Mouse (Mus musculus) midbrain, embryonic 16.5 days (tissue): Measurements from ENCODE around the gene Ckb. TPM values are rescaled to one million over a fixed set of nuclear protein-coding genes. Genes with fewer than 3 reads are reported as not detected.
"Not testable (repeated sequence)": the region's sequence is repeated elsewhere in the genome, so short reads cannot be mapped to it uniquely, and the experiment has no call there.

Experiments
- ATAC-seq: fragments of 200-750 bp; cut with Nextera tagmentation; 2 replicates; pipeline ENCODE4 v1.8.0; 2017; ENCODE audit warnings: moderate TSS enrichment
- H3K27ac ChIP-seq: fragments of 300-500 bp; sonication (generic); 2 replicates; pipeline ENCODE4 v1.5.1; 2014; ENCODE audit warnings: mild to moderate bottlenecking, low read length, mixed read lengths
- H3K27me3 ChIP-seq: fragments of 300-500 bp; sonication (generic); 2 replicates; pipeline ENCODE4 v1.6.1; 2014; ENCODE audit warnings: low read depth, low read length, mixed read lengths; ENCODE audit not compliant: control insufficient read depth, insufficient read depth
- H3K36me3 ChIP-seq: fragments of 300-500 bp; sonication (generic); 2 replicates; pipeline ENCODE4 v1.6.1; 2014; ENCODE audit warnings: mild to moderate bottlenecking, low read length, moderate library complexity, mixed read lengths; ENCODE audit not compliant: control insufficient read depth, insufficient read depth
- H3K4me1 ChIP-seq: fragments of 300-500 bp; sonication (generic); 2 replicates; pipeline ENCODE4 v1.6.1; 2014; ENCODE audit warnings: mild to moderate bottlenecking, low read length, mixed read lengths; ENCODE audit not compliant: control insufficient read depth, insufficient read depth
- H3K4me2 ChIP-seq: fragments of 300-500 bp; sonication (generic); 2 replicates; pipeline ENCODE4 v1.6.1; 2014; ENCODE audit warnings: mild to moderate bottlenecking, low read length, mixed read lengths
- H3K4me3 ChIP-seq: fragments of 300-500 bp; sonication (generic); 2 replicates; pipeline ENCODE4 v1.5.1; 2014; ENCODE audit warnings: low read depth, mild to moderate bottlenecking, low read length, moderate library complexity, mixed read lengths
- H3K9ac ChIP-seq: fragments of 300-500 bp; sonication (generic); 2 replicates; pipeline ENCODE4 v1.6.1; 2014; ENCODE audit warnings: low read depth, low read length, mixed read lengths
- H3K9me3 ChIP-seq: fragments of 300-500 bp; sonication (generic); replicated peaks from 2 replicates; pipeline ENCODE4 v1.6.1; 2014; ENCODE audit warnings: mild to moderate bottlenecking, low read length, mixed read lengths; ENCODE audit not compliant: control insufficient read depth, poor library complexity, severe bottlenecking
- WGBS: fragments of 180-500 bp; shearing (Covaris S2); extraction: QIAGEN DNeasy Blood & Tissue Kit; methylation state at CpG from one replicate; pipeline ENCODE4 v1.1.7; 2014; 5-methylcytosine and 5-hydroxymethylcytosine counted together
- polyA plus RNA-seq: library from polyadenylated mRNA; unstranded; fragments of >200 nt; fragmentation: Nextera tagmentation; extraction: Ambion mirVana; gene quantifications from 2 replicates; pipeline ENCODE4 v1.2.1, GENCODE M21; 2015

The Ckb gene
- polyA plus RNA-seq, 1 experiment from 2014 or later, result 1,482 TPM

DNA sequence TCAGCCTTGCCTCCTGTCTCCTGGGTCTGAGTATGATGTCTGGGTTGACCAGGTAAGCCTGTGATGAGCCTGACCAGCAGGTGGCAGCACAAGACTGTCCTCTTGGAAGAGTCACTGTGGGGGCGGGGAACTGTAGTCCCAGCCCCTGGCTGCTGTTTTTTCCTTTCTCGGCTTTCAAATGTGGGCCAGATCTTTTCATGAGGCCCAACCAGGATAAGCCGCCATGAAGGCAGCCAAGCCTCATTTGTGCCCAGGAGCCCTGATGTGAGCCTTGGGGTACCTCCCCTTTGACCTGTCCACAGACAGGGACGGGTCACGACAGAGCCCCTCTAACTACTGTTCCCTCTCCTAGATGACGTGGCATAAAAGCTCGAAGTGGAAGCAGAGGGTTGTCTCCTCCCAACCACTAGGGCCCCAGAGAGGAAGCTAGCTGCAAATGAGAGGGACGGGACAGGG lies 3.7 kb downstream of the Ckb start:
- ATAC-seq, result peak; percentile 33; the same call in 1 of the 2 replicates
- Histone ChIP-seq H3K4me1 (peaks cover 29% of the 10 kb centered on the region), H3K36me3 (no peaks in the 10 kb centered on the region), H3K27me3 (no peaks in the 10 kb centered on the region), H3K9ac (peak overlapping the region; percentile 48), H3K4me2 (peak overlapping the region; percentile 83), H3K4me3 (peak overlapping the region; percentile 95; the same call in 1 of the 2 replicates), H3K27ac (peak overlapping the region; percentile 81), H3K9me3 (no peaks in the 10 kb centered on the region)
- WGBS, result 2% methylated on average over 8 of the region's 8 CpGs

DNA sequence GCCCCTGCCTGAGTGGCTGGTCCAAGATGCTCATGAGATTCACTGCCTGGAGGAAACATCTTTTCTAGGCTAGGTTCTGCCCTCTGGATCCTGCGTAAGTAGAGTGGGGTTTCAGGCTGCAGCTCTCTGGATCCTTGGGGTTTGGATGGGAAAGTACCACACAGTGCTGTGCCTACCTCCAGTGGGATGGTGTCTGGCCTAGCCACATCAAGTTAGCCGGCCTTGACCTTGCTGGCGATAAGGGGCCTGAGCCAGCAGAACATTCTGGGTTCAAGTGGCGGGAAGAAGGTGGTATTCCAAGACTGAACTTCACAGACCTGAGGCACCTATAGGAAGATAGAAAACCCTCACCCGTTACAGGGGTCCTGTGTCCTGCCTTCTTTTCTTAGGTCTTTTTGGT lies 4.7 kb downstream of the Ckb start:
- Histone ChIP-seq H3K4me3 (no peak overlapping the region), H3K27ac (no peak overlapping the region; the same call in 1 of the 2 replicates), H3K27me3 (no peaks in the 10 kb centered on the region), H3K4me1 (peaks cover 22% of the 10 kb centered on the region), H3K4me2 (no peak overlapping the region), H3K9ac (no peak overlapping the region), H3K9me3 (no peaks in the 10 kb centered on the region), H3K36me3 (no peaks in the 10 kb centered on the region)
- no peak for ATAC-seq
- 94% methylated on average over 5 of the region's 5 CpGs for WGBS

DNA sequence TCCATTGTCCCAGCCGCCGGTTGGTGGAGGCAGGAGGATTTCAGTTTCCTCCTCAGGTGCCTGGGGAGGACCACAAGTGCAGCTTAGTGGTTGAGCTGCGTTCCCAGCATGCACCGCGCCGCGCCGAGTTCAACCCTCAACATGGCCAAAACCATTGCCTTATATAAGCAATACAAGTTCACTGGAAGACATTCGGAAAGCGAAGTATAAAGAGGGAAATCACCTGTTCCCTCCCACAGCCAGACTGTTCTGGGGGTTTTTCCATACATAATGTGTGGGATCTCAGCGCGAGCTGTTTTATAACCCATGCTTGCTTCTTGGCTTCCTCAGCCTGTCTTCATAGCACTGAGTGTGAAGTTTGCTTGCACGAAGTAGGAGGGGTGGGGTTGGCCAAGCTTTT lies 5.8 kb downstream of the Ckb start:
- ATAC-seq, result no peak
- H3K36me3 ChIP-seq, result no peaks in the 10 kb centered on the region
- H3K27me3 ChIP-seq, result no peaks in the 10 kb centered on the region
- H3K4me2 ChIP-seq, result no peak overlapping the region
- no peak overlapping the region for H3K4me3 ChIP-seq
- 83% methylated on average over 13 of the region's 13 CpGs for WGBS
- no peaks in the 10 kb centered on the region for H3K9me3 ChIP-seq
- no peak overlapping the region for H3K27ac ChIP-seq
- H3K4me1 ChIP-seq, result peaks cover 22% of the 10 kb centered on the region
- H3K9ac ChIP-seq, result no peak overlapping the region

DNA sequence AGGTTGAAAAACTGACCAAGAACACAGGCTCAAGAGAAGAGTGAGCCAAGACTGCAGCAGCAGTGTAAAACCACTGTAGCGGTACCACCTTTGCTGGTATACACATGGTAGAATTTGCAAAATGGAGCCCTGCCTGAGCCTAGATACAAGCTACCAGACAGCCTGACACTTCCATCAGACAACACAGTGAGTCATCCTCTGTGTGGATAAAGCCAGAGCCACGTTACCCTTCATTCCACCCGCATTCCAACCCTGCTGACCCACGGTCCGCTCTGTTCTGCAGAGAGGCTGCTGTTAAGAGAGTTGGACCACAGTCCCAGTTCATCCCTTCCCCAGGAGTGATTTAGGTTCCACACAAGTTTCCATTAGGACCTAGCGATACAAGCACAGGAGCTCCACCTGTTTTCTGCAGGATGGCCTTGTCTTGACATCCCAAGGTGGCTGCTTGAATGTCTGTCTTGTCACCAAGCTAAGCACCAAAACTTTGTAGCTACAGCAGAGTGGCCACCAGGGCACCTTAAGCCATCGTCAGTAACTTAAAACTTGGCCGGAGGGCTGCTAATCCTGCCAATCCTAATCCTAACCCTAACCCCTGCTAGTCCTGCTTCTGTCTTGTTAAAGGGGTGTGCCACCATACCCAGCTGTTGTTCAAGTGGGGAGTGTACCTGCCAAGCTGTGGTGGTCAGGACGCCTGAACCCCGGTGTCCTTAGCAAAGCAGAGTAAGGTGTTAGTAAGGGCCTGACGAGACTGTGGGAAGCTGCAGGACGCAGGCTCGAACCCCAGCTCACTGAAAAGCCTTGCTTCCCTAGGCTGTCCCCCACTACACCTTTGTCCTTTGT lies 6.9 kb downstream of the Ckb start:
- no peak for ATAC-seq

DNA sequence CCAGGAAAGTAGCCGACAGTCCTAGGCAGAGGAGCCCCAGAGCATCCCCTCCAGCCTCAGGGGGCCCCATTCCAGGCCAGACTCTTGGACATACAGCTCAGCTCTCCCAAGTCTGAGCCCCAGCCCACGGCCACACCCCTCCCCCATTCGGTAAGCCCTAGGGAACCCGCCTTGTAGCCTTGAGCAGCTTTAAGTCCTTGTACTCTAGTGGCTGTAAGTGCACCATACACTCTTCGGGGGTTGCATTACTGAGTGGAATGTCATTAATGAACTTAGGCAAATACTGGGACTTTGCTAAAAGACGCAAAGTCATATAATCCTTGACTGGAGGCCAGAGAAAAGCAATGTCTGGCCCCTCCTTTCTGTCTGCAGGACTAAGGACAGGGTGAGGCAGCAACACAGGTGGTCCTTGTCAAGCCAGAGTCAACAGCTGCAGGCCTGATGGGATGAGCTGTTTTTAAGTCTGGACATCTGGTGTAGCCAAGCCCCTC lies 7.9 kb downstream of the Ckb start:
- Histone ChIP-seq H3K4me1 (peaks cover 8% of the 10 kb centered on the region), H3K9me3 (no peaks in the 10 kb centered on the region), H3K36me3 (no peaks in the 10 kb centered on the region), H3K27ac (no peak overlapping the region), H3K27me3 (no peaks in the 10 kb centered on the region), H3K9ac (0 out of 2 replicates have a peak overlapping the region, but pooled peaks have one; percentile 22), H3K4me2 (no peak overlapping the region), H3K4me3 (no peak overlapping the region)
- WGBS, result 40% methylated on average over 6 of the region's 6 CpGs
- no peak for ATAC-seq

More for the DNA sequence above, 6.9 kb downstream of the Ckb start:
- H3K27ac ChIP-seq, result no peak overlapping the region
- 82% methylated on average over 13 of the region's 13 CpGs for WGBS
- no peaks in the 10 kb centered on the region for H3K27me3 ChIP-seq
- peaks cover 18% of the 10 kb centered on the region for H3K4me1 ChIP-seq
- no peaks in the 10 kb centered on the region for H3K36me3 ChIP-seq
- no peak overlapping the region for H3K4me2 ChIP-seq
- H3K4me3 ChIP-seq, result no peak overlapping the region
- H3K9me3 ChIP-seq, result no peaks in the 10 kb centered on the region
- H3K9ac ChIP-seq, result no peak overlapping the region

DNA sequence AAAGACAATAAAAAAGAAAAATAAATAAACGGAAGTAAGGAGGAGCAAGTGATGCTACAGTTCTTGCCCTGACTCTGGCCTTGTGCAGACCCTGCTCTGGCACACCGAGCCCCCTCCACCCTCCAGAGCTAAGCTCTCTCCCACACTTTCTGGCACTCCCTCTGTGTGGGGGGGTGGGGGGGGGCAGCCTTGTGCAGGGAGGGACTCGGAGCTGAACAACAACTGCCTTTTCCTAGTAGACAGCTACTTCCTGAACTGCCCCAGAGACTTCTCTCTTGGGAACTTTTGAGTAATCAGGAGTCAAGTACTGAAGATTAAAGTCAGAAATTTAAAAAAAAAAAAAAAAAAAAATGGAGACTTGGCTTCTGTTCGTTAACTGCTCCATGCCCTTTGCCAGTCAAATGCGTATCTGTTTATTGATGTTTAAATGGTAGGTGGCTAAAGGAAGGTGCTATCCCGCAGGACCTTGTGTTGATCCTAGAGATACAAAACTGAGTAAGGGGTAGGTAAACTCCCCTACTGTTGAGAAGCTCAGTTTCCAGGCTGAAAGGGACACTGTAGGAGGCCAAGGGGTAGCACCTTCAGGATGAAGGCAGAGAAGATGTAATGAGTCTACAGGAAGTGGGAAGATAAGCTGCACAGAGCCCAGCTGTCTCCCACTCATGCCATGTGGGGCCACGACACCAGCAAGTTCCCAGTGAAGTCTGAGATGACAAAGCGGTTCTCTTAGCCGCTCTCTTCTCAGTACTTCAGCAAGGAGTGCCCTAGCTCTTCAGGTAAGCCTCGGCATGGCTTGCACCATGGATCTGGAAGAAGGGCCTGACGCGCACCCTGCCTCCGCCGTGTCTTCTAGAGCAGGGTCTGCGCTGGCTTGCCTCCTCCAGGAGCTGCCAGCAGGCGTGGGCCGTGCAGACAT lies 8.7 kb downstream of the Ckb start:
- 0 out of 2 replicates have a peak overlapping the region, but pooled peaks have one; percentile 22 for H3K9ac ChIP-seq
- ATAC-seq, result no peak

DNA sequence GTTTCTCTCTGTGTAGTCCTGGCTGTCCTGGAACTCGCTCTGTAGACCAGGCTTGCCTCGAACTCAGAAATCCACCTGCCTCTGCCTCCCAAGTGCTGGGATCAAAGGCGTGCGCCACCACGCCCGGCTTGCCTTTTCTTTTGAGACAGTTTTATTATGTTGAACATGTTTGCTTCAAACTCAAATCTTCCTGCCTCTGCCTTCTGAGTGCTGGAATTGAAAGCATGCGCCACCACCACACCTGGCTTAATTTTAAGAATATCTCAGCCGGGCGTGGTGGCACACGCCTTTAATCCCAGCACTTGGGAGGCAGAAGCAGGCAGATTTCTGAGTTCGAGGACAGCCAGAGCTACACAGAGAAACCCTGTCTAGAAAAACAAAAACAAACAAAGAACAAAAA lies 10.6 kb downstream of the Ckb start:
- not testable (repeated sequence) for H3K4me1 ChIP-seq, H3K27me3 ChIP-seq, H3K36me3 ChIP-seq, H3K4me2 ChIP-seq, H3K27ac ChIP-seq, H3K9ac ChIP-seq, ATAC-seq, H3K4me3 ChIP-seq, H3K9me3 ChIP-seq
- WGBS, result 94% methylated on average over 11 of the region's 11 CpGs

More for the DNA sequence above, 8.7 kb downstream of the Ckb start:
- H3K9me3 ChIP-seq, result no peaks in the 10 kb centered on the region
- H3K4me3 ChIP-seq, result no peak overlapping the region
- H3K27me3 ChIP-seq, result no peaks in the 10 kb centered on the region
- H3K36me3 ChIP-seq, result 0 out of 2 replicates have a peak, but pooled peaks cover 2% of the 10 kb centered on the region
- peaks cover under 1% of the 10 kb centered on the region for H3K4me1 ChIP-seq
- H3K27ac ChIP-seq, result no peak overlapping the region
- no peak overlapping the region for H3K4me2 ChIP-seq
- 75% methylated on average over 17 of the region's 17 CpGs for WGBS

DNA sequence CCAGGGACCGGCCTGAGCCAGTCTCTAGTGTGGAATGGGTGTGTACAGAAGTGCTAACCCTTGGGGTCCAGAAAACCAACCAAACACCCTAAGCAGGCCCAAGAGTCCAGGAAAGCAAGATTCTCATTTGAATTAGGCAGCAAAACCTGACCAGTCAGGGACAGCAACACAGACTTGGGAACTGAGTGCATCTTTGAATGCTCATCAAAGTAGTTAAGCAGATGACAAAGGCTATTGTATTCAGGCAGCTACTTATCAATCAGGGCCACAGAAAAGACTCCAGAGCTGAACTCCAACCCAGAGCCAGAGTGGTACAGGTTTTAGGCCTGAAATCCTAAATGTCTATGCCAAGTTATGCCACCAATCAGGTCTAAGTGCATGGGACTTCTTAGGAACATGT lies 11.5 kb downstream of the Ckb start:
- Histone ChIP-seq H3K27ac (no peak overlapping the region), H3K4me1 (no peaks in the 10 kb centered on the region), H3K4me2 (no peak overlapping the region), H3K4me3 (no peak overlapping the region), H3K27me3 (no peaks in the 10 kb centered on the region), H3K9ac (no peak overlapping the region), H3K9me3 (no peaks in the 10 kb centered on the region), H3K36me3 (peaks cover 14% of the 10 kb centered on the region)
- 92% methylated on average over 1 of the region's 1 CpGs for WGBS
- ATAC-seq, result no peak
